Mouse (Mus musculus) hindbrain, embryonic 11.5 days (tissue): ENCODE results near the gene Psg29. TPM values are rescaled to one million over a fixed set of nuclear protein-coding genes. Genes with fewer than 3 reads are reported as not detected.

Experiments
- ATAC-seq: fragments of 200-750 bp; cut with Nextera tagmentation; 2 replicates; pipeline ENCODE4 v1.8.0; 2017; ENCODE audit warnings: mild to moderate bottlenecking, moderate TSS enrichment, moderate library complexity; ENCODE audit not compliant: low FRiP score
- DNase-seq: peaks from one replicate; pipeline ENCODE4 v3.0.0-alpha.2; 2015; ENCODE audit warnings: low spot score
- H3K27ac ChIP-seq: fragments of 300-500 bp; sonication (generic); 2 replicates; pipeline ENCODE4 v1.5.1; 2014; ENCODE audit warnings: mild to moderate bottlenecking, low read depth, low read length
- H3K27me3 ChIP-seq: fragments of 300-500 bp; sonication (generic); 2 replicates; pipeline ENCODE4 v1.6.1; 2014; ENCODE audit warnings: mild to moderate bottlenecking, low read length, moderate library complexity, mixed read lengths; ENCODE audit not compliant: control insufficient read depth, insufficient read depth
- H3K36me3 ChIP-seq: fragments of 300-500 bp; sonication (generic); 2 replicates; pipeline ENCODE4 v1.6.1; 2014; ENCODE audit warnings: mild to moderate bottlenecking, low read length, moderate library complexity, mixed read lengths; ENCODE audit not compliant: control insufficient read depth, insufficient read depth
- H3K4me1 ChIP-seq: fragments of 300-500 bp; sonication (generic); replicated peaks from 2 replicates; pipeline ENCODE4 v1.6.1; 2014; ENCODE audit warnings: low read length, mixed read lengths; ENCODE audit not compliant: control insufficient read depth, insufficient read depth
- H3K4me2 ChIP-seq: fragments of 300-500 bp; sonication (generic); replicated peaks from 2 replicates; pipeline ENCODE4 v1.6.1; 2014; ENCODE audit warnings: mild to moderate bottlenecking, low read depth, low read length
- H3K4me3 ChIP-seq: fragments of 300-500 bp; sonication (generic); 2 replicates; pipeline ENCODE4 v1.5.1; 2014; ENCODE audit warnings: low read depth, low read length
- H3K9ac ChIP-seq: fragments of 300-500 bp; sonication (generic); 2 replicates; pipeline ENCODE4 v1.6.1; 2014; ENCODE audit warnings: low read depth, low read length
- H3K9me3 ChIP-seq: fragments of 300-500 bp; sonication (generic); 2 replicates; pipeline ENCODE4 v1.6.1; 2016; ENCODE audit warnings: low read length; ENCODE audit not compliant: control insufficient read depth
- WGBS: fragments of 180-500 bp; shearing (Covaris S2); extraction: QIAGEN DNeasy Blood & Tissue Kit; methylation state at CpG from one replicate; pipeline ENCODE4 v1.1.7; 2014; 5-methylcytosine and 5-hydroxymethylcytosine counted together
- polyA plus RNA-seq: library from polyadenylated mRNA; unstranded; fragments of >200 nt; fragmentation: Nextera tagmentation; extraction: Ambion mirVana; gene quantifications from 2 replicates; pipeline ENCODE4 v1.2.1, GENCODE M21; 2014

Gene Psg29
- not detected in 2 replicates for polyA plus RNA-seq

DNA sequence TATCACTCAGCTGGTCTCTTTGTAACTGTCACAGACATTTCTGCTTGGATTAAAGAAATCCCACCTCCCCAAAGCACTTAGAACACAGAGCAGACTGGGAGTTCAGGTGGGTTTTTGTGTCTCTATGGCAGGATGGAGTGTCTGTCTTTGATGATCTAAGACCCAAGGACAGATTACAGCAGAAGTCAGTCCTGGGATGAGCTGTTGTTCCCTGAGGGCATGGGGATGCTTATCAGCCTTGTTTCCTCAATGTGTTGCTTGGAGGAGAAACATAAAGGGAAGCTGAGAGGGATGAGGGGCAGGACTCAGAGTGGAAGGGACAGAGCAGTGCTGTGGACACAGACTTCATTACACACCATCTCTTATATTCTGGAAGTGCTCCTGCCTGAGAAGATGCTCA, at the start of gene Psg29:
Gene Psg29, plus strand, starts transcription at position 301 of the 400 bp plus-strand sequence.
- no peak for DNase-seq
- Histone ChIP-seq H3K9me3 (peaks cover 4% of the 10 kb centered on the region; the same call in 1 of the 2 replicates), H3K4me3 (no peak within 1 kb of the TSS), H3K36me3 (no peaks in the 10 kb centered on the region), H3K4me1 (no peaks in the 10 kb centered on the region), H3K27me3 (no peaks in the 10 kb centered on the region), H3K4me2 (no peak within 1 kb of the TSS), H3K9ac (no peak within 1 kb of the TSS), H3K27ac (no peak within 1 kb of the TSS)
- no peak for ATAC-seq

DNA sequence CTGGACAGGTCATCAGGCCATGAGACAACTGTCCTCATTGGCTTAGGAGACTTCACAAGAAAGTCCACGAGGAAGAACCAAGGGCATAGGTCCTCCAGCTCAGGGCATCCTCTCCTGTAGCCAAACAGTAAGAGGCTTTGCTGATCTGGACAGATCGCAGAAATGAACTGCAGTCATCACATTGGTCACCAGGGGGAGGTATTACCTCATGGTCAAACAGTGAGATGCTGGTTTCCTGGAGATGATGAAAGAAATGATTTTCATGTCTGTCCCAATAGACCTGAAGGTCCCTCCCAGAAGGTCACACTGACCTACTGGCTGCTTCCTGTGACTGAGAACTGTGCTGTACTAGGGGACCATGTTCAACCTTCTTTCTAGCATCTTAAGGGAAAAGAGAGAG, 47.6 kb upstream of the Psg29 start:
- Histone ChIP-seq H3K9me3 (no peaks in the 10 kb centered on the region; the same call in 1 of the 2 replicates), H3K27me3 (no peaks in the 10 kb centered on the region), H3K4me1 (no peaks in the 10 kb centered on the region), H3K9ac (no peak overlapping the region), H3K4me2 (no peak overlapping the region), H3K27ac (no peak overlapping the region), H3K4me3 (no peak overlapping the region), H3K36me3 (no peaks in the 10 kb centered on the region)
- DNase-seq (peak; percentile 4), ATAC-seq (no peak)
- 47% methylated on average over 2 of the region's 2 CpGs for WGBS

DNA sequence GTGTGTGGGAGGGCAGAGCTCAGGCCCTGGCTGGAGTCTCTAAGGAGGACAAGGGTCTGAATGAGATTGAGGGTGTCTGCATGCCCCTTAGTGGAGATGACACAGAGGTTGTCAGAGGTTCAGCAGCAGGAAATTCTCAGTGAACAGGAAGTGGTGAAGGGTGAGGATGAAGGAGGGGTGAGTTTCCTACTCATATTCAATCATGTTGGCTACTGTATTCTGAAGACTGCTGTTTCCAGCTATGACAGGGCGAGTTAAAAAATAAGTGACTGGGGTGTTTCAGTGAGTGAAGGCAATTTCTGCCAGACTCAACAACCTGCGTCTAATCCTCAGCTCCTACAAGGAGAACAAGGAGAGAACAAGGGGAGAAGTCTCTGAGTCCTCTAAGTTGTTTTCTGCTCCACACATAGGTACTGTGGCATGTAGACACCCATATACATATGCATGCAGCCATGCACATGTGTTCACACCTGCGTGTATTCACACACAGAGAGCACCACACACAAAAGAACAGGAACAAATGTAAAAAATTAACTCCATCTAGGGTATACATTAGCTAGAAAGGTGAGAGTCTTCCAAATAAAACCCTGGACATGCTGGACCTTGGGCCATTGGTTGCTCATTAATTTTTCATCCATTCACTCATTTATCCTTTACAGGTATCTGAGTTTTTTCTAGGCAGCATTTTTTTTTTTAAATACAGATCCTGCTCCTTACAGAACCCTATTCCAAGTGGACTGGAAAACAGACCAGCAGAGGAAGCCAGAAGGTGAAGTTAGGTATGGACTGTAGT, 46.2 kb upstream of the Psg29 start:
- Histone ChIP-seq H3K27ac (no peak overlapping the region), H3K9me3 (no peaks in the 10 kb centered on the region; the same call in 1 of the 2 replicates), H3K4me3 (no peak overlapping the region), H3K4me2 (no peak overlapping the region), H3K4me1 (no peaks in the 10 kb centered on the region), H3K36me3 (no peaks in the 10 kb centered on the region), H3K27me3 (no peaks in the 10 kb centered on the region), H3K9ac (no peak overlapping the region)
- 77% methylated on average over 3 of the region's 3 CpGs for WGBS
- DNase-seq (no peak), ATAC-seq (no peak)

DNA sequence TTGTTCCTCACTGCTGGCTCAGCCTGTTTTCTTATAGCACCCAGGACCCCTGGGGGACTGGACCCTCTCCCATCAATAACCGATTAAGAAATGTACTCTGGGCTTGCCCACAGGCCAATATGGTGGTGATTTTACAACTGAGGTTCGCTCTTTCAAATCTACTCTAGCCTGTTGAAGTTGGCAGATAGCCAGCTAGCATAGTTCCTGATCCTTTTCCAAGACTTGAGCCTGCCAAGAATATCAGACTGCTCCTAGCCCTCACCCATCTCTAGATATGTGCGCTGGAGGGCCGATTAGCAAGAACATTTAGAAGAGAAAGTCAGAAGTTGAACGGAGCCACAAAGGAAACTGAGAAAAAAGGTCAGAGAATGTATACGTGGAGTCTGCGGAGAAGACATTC, 44.3 kb upstream of the Psg29 start:
- DNase-seq (no peak), ATAC-seq (no peak)
- no peaks in the 10 kb centered on the region for H3K4me1 ChIP-seq
- no peaks in the 10 kb centered on the region for H3K27me3 ChIP-seq
- H3K4me3 ChIP-seq, result no peak overlapping the region
- H3K27ac ChIP-seq, result no peak overlapping the region
- no peaks in the 10 kb centered on the region; the same call in 1 of the 2 replicates for H3K9me3 ChIP-seq
- no peaks in the 10 kb centered on the region for H3K36me3 ChIP-seq
- H3K4me2 ChIP-seq, result no peak overlapping the region
- no peak overlapping the region for H3K9ac ChIP-seq
- WGBS, result 85% methylated on average over 7 of the region's 7 CpGs

DNA sequence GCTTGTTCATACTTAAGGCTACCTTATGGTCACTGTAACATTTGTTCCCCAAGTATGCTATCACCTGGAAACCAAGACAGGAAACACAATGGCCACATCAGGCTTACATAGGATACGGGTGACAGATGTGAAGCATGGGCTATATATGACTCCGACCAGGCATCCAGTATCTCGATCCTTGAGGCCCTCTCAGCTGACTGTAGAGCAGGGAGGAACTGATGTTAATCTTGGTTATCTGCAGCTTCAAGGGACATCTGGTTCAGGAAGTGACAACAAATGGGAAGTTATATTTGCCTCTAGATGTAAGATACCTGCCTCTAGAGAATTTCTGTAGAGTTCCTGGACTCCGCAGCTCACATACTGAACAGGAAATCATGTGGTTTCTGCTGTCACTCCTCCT, 31.4 kb upstream of the Psg29 start:
- no peak overlapping the region for H3K27ac ChIP-seq
- H3K4me1 ChIP-seq, result no peaks in the 10 kb centered on the region
- no peaks in the 10 kb centered on the region for H3K27me3 ChIP-seq
- no peak overlapping the region for H3K4me2 ChIP-seq
- 92% methylated on average over 4 of the region's 4 CpGs for WGBS
- DNase-seq, result no peak
- H3K9ac ChIP-seq, result no peak overlapping the region
- H3K4me3 ChIP-seq, result no peak overlapping the region
- ATAC-seq, result no peak
- H3K36me3 ChIP-seq, result no peaks in the 10 kb centered on the region
- H3K9me3 ChIP-seq, result peaks cover 10% of the 10 kb centered on the region; the same call in 1 of the 2 replicates

DNA sequence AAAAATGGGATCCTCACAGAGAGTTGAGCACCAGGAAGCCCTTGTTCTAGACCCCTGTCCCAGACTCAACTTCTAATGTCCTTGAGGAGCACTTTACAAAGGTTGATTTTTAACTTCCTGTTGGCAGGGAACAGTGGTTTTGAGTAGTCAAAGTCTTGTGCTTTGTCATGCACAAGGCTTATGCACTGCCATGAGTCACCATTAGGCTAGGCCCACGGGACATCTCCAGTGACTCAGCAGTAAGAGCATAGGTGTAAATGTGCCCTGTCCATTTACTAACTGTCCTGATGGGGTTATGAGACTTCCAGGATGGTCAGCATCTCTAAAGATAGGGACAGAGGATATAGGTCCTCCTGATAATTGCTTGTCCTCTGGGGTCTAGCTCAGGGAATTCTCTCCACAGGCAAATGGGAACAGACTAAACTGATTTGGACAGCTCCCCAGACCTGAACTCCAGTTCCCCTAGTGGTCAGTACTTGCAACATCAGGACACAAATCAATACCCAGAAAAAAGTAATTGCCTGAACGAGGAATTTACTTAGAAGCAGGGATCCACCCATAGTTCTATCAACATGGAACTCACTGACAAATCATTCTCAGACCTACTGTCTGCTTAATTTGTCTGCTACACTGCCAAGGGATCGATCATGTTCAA, 2.4 kb downstream of the Psg29 start:
- Histone ChIP-seq H3K4me3 (no peak overlapping the region), H3K36me3 (no peaks in the 10 kb centered on the region), H3K9me3 (peaks cover 8% of the 10 kb centered on the region), H3K27ac (no peak overlapping the region), H3K4me1 (no peaks in the 10 kb centered on the region), H3K9ac (no peak overlapping the region), H3K27me3 (no peaks in the 10 kb centered on the region), H3K4me2 (no peak overlapping the region)
- ATAC-seq, result no peak
- 70% methylated on average over 3 of the region's 3 CpGs for WGBS
- DNase-seq, result no peak

Other genes with a start within 250 kb of the Psg29 start
- 17.6 and 19.5 TPM in 2 replicates for gene Pnmal1, start 243.8 kb upstream of the Psg29 start, polyA plus RNA-seq
- gene Gm42372, start 220.4 kb upstream of the Psg29 start, polyA plus RNA-seq, result 1.5 and 1.7 TPM in 2 replicates
- gene Ccdc8, start 210.8 kb upstream of the Psg29 start, polyA plus RNA-seq, result 6.2 and 11.0 TPM in 2 replicates
- gene Ppp5c, start 175.6 kb upstream of the Psg29 start, polyA plus RNA-seq, result 96.9 and 97.3 TPM in 2 replicates
- 4.8 and 4.9 TPM in 2 replicates for gene Hif3a, start 141.1 kb upstream of the Psg29 start, polyA plus RNA-seq
- 0.05 and 0.10 TPM in 2 replicates for gene Psg16, start 129.4 kb upstream of the Psg29 start, polyA plus RNA-seq
- gene Ceacam3, start 53.2 kb upstream of the Psg29 start, polyA plus RNA-seq, result not detected in 2 replicates